In genomic region chr15:99032041-99032725, GRCm38 (mm10) we compare ENCODE assay signal across 9 mouse cellular contexts. TPM values are rescaled to one million over a fixed set of nuclear protein-coding genes. Genes with fewer than 3 reads are reported as not detected.
DNase-seq lines count a peak whose midpoint lies in the region; ATAC-seq and TF ChIP-seq lines count a peak whose summit lies in the region.
"Had no signal": no experiment of that assay in that cellular context is flagged by ENCODE, and none has a peak within 500 bp of the region (broad histone marks: within the 10 kb centered on the region; RNA-seq: fewer than 3 reads in every experiment).

No protein-coding gene starts in this region.

- WGBS in heart, postnatal 0 days: 55% methylated on average over 9 of the region's 9 CpGs
- WGBS in forebrain, embryonic 14.5 days: 65% methylated on average over 9 of the region's 9 CpGs
- 32% methylated on average over 9 of the region's 9 CpGs for WGBS in liver, embryonic 14.5 days (ENCODE audit: insufficient replicate concordance)

- H3K4me1 ChIP-seq in heart, postnatal 0 days (ENCODE audit: control insufficient read depth, insufficient read depth): peaks cover 29% of the 10 kb centered on the region
- no peaks in the 10 kb centered on the region; a peak in 1 of 4 replicates for H3K4me1 ChIP-seq in ES-E14 (ENCODE audit: control insufficient read depth in 2 of 2, insufficient read depth in 2 of 2, low read length in 2 of 2, poor library complexity in 1 of 2)
- H3K4me1 ChIP-seq in forebrain, embryonic 14.5 days (ENCODE audit: control insufficient read depth, insufficient read depth, low read length): peaks cover 19% of the 10 kb centered on the region
- H3K4me1 ChIP-seq in liver, embryonic 14.5 days (replicated peaks; ENCODE audit: control insufficient read depth in 2 of 2, insufficient read depth in 2 of 2, low read length in 1 of 2): peaks cover 24 to 28% of the 10 kb centered on the region in 2 experiments

- peak overlapping the region; percentile 78 for H3K4me3 ChIP-seq in heart, postnatal 0 days (ENCODE audit: low read depth, low read length)
- H3K4me3 ChIP-seq in ES-E14 (ENCODE audit: insufficient read depth in 1 of 2, low read depth in 1 of 2, low read length in 2 of 2, poor library complexity in 1 of 2, severe bottlenecking in 1 of 2): peak overlapping the region; percentile 94
- H3K4me3 ChIP-seq in forebrain, embryonic 14.5 days (ENCODE audit: low read depth, low read length): peak overlapping the region; percentile 5; the same call in 1 of the 2 replicates
- H3K4me3 ChIP-seq in liver, embryonic 14.5 days (ENCODE audit: insufficient read depth in 1 of 2, low read depth in 2 of 2, low read length in 2 of 2): peak overlapping the region; percentile 71 to 89

- TF ChIP-seq CTCF in heart, postnatal 0 days (IDR thresholded peaks at IDR 0.05; ENCODE audit: low read depth): no peak
- TF ChIP-seq CTCF in liver, embryonic 14.5 days (IDR thresholded peaks at IDR 0.05; ENCODE audit: low read depth): no peak

- peaks cover 25% of the 10 kb centered on the region for H3K36me3 ChIP-seq in heart, postnatal 0 days (replicated peaks; ENCODE audit: control insufficient read depth, insufficient read depth, low read length)
- peaks cover 30% of the 10 kb centered on the region for H3K36me3 ChIP-seq in ES-E14 (ENCODE audit: control insufficient read depth, insufficient read depth, low read length, poor library complexity, severe bottlenecking)
- H3K36me3 ChIP-seq in forebrain, embryonic 14.5 days (ENCODE audit: control insufficient read depth, insufficient read depth, low read length): peaks cover 15% of the 10 kb centered on the region
- H3K36me3 ChIP-seq in liver, embryonic 14.5 days (replicated peaks; ENCODE audit: control insufficient read depth, insufficient read depth, low read depth): peaks cover 48% of the 10 kb centered on the region

- H3K4me2 ChIP-seq in heart, postnatal 0 days (ENCODE audit: low read depth, low read length): peak overlapping the region; percentile 80
- peak overlapping the region; percentile 73 for H3K4me2 ChIP-seq in forebrain, embryonic 14.5 days (ENCODE audit: low read length)
- H3K4me2 ChIP-seq in liver, embryonic 14.5 days (ENCODE audit: low read depth): peak overlapping the region; percentile 99

- no peak for ATAC-seq in heart, postnatal 0 days (ENCODE audit: insufficient read depth, low read depth)
- no peak for ATAC-seq in forebrain, embryonic 14.5 days
- ATAC-seq in liver, embryonic 14.5 days (ENCODE audit: insufficient read depth): no peak

- DNase-seq in heart, postnatal 0 days (ENCODE audit: low spot score): no peak
- no peak for DNase-seq in heart, postnatal 10 days
- DNase-seq in ES-E14 (ENCODE audit: low read depth, low spot score): no peak
- DNase-seq in forebrain, embryonic 14.5 days (ENCODE audit: low spot score): no peak
- no peak for DNase-seq in liver, embryonic 14.5 days (ENCODE audit: low read depth in 3 of 3, low spot score in 3 of 3)
- no peak for DNase-seq in urinary bladder, postnatal 14 days (ENCODE audit: low spot score)
- DNase-seq in right cerebral cortex, postnatal 4 days: no peak
- no peak for DNase-seq in natural killer cell, adult 2 months (ENCODE audit: low spot score in 2 of 2)
- DNase-seq: layer of hippocampus, adult 9-11 months had no signal

- H3K9me3 ChIP-seq in heart, postnatal 0 days (replicated peaks; ENCODE audit: control insufficient read depth, low read length): no peaks in the 10 kb centered on the region
- no peaks in the 10 kb centered on the region for H3K9me3 ChIP-seq in ES-E14 (ENCODE audit: control insufficient read depth, insufficient read depth, low read depth, low read length)
- no peaks in the 10 kb centered on the region for H3K9me3 ChIP-seq in forebrain, embryonic 14.5 days (replicated peaks; ENCODE audit: control insufficient read depth, low read length)
- H3K9me3 ChIP-seq in liver, embryonic 14.5 days (ENCODE audit: control insufficient read depth, low read length): no peaks in the 10 kb centered on the region

- peak overlapping the region; percentile 14; the same call in 1 of the 2 replicates for H3K27ac ChIP-seq in heart, postnatal 0 days (ENCODE audit: low read depth)
- H3K27ac ChIP-seq in ES-E14 (ENCODE audit: insufficient read depth, low read depth, low read length, poor library complexity, severe bottlenecking): no peak overlapping the region
- no peak overlapping the region for H3K27ac ChIP-seq in forebrain, embryonic 14.5 days (ENCODE audit: low read depth, low read length)
- H3K27ac ChIP-seq in liver, embryonic 14.5 days: peak overlapping the region; percentile 3

- intact Hi-C loops in heart, postnatal 10 days (cut with DNase I): no loop called here

- H3K9ac ChIP-seq in heart, postnatal 0 days (replicated peaks; ENCODE audit: low read depth, low read length): no peak overlapping the region; the same call in 1 of the 2 replicates
- H3K9ac ChIP-seq in ES-E14 (ENCODE audit: insufficient read depth, low read depth, low read length, poor library complexity, severe bottlenecking): peak overlapping the region; percentile 63
- no peak overlapping the region for H3K9ac ChIP-seq in forebrain, embryonic 14.5 days (ENCODE audit: low read length)
- peak overlapping the region; percentile 86 for H3K9ac ChIP-seq in liver, embryonic 14.5 days (replicated peaks)

- no peak for TF ChIP-seq EP300 in heart, postnatal 0 days (IDR thresholded peaks at IDR 0.05; ENCODE audit: low read depth)
- TF ChIP-seq EP300 in liver, embryonic 14.5 days (IDR thresholded peaks at IDR 0.05; ENCODE audit: low read depth): no peak

- in situ Hi-C loops in ES-E14 (cut with MboI; ENCODE audit: low sequenced_read_pairs in 2 of 2, unreplicated experiment in 2 of 2): no loop called here

- no peaks in the 10 kb centered on the region for H3K27me3 ChIP-seq in heart, postnatal 0 days (ENCODE audit: control insufficient read depth, insufficient read depth, low read length)
- no peaks in the 10 kb centered on the region for H3K27me3 ChIP-seq in forebrain, embryonic 14.5 days (replicated peaks; ENCODE audit: control insufficient read depth, insufficient read depth, low read length)
- no peaks in the 10 kb centered on the region for H3K27me3 ChIP-seq in liver, embryonic 14.5 days (ENCODE audit: control insufficient read depth, insufficient read depth, low read length)

TF ChIP-seq in ES-E14, 5 proteins besides CTCF, POLR2A, EP300 and RAD21:
- TF ChIP-seq ZC3H11A (IDR thresholded peaks at IDR 0.05; ENCODE audit: borderline replicate concordance, low read depth, low read length) (no peak), CHD2 (IDR thresholded peaks at IDR 0.05; ENCODE audit: low read depth, low read length) (no peak), MAFK (IDR thresholded peaks at IDR 0.05; ENCODE audit: insufficient read depth, low read depth, low read length) (no peak), ZNF384 (IDR thresholded peaks at IDR 0.05; ENCODE audit: low read depth, low read length) (no peak), HCFC1 (IDR thresholded peaks at IDR 0.05; ENCODE audit: borderline replicate concordance, insufficient read depth, low read length) (no peak)

RNA-seq across cellular contexts. Expression of gene Tuba1c, which starts 2.5 kb away (rescaled TPM):
- total RNA-seq in heart, postnatal 0 days (2014; rRNA removed; ENCODE audit: low replicate concordance): 309 and 399 TPM in 2 replicates
- 73.8 and 97.1 TPM in 2 replicates for polyA plus RNA-seq in heart, postnatal 0 days (2015; fragmentation: Nextera tagmentation; extraction: Ambion mirVana)
- 10 to 100 TPM; 80.7 to 99.8 TPM for total RNA-seq in heart, postnatal 10 days (2021)
- total RNA-seq in ES-E14 (2012; rRNA removed): 335 and 424 TPM in 2 replicates
- 56.7 and 93.1 TPM in 2 replicates for polyA plus RNA-seq in forebrain, embryonic 14.5 days (2014; fragmentation: Nextera tagmentation; extraction: Ambion mirVana)
- 273 and 373 TPM in 2 replicates for polyA plus RNA-seq in liver, embryonic 14.5 days (2012; rRNA removed)
- 277 and 278 TPM in 2 replicates for polyA plus RNA-seq in liver, embryonic 14.5 days (2014; fragmentation: Nextera tagmentation; extraction: Ambion mirVana)

RNA-seq across cellular contexts. Expression of gene Prph, which starts 22.8 kb away (rescaled TPM):
- total RNA-seq in heart, postnatal 0 days (2014; rRNA removed; ENCODE audit: low replicate concordance): 2.0 TPM in 1 of 2 replicates, not detected in the other
- 0.07 and 0.84 TPM in 2 replicates for polyA plus RNA-seq in heart, postnatal 0 days (2015; fragmentation: Nextera tagmentation; extraction: Ambion mirVana)
- total RNA-seq in heart, postnatal 10 days (2021): under 1 TPM; 0.27 to 0.53 TPM
- total RNA-seq in ES-E14 (2012; rRNA removed): 15.1 and 20.6 TPM in 2 replicates
- 0.84 and 1.0 TPM in 2 replicates for polyA plus RNA-seq in forebrain, embryonic 14.5 days (2014; fragmentation: Nextera tagmentation; extraction: Ambion mirVana)
- polyA plus RNA-seq in liver, embryonic 14.5 days (2012; rRNA removed): 1.1 and 1.2 TPM in 2 replicates
- 0.32 and 0.53 TPM in 2 replicates for polyA plus RNA-seq in liver, embryonic 14.5 days (2014; fragmentation: Nextera tagmentation; extraction: Ambion mirVana)

RNA-seq across cellular contexts. Expression of gene Troap, which starts 42.2 kb away (rescaled TPM):
- 16.2 and 19.1 TPM in 2 replicates for total RNA-seq in heart, postnatal 0 days (2014; rRNA removed; ENCODE audit: low replicate concordance)
- polyA plus RNA-seq in heart, postnatal 0 days (2015; fragmentation: Nextera tagmentation; extraction: Ambion mirVana): 7.0 and 8.1 TPM in 2 replicates
- total RNA-seq in heart, postnatal 10 days (2021): 1 to 10 TPM; 6.5 to 6.7 TPM
- total RNA-seq in ES-E14 (2012; rRNA removed): 27.8 and 32.1 TPM in 2 replicates
- 11.0 and 13.6 TPM in 2 replicates for polyA plus RNA-seq in forebrain, embryonic 14.5 days (2014; fragmentation: Nextera tagmentation; extraction: Ambion mirVana)
- 14.3 and 15.7 TPM in 2 replicates for polyA plus RNA-seq in liver, embryonic 14.5 days (2012; rRNA removed)
- 11.1 and 12.1 TPM in 2 replicates for polyA plus RNA-seq in liver, embryonic 14.5 days (2014; fragmentation: Nextera tagmentation; extraction: Ambion mirVana)

RNA-seq across cellular contexts. Expression of gene C1ql4, which starts 55.4 kb away (rescaled TPM):
- not detected in 2 replicates for total RNA-seq in heart, postnatal 0 days (2014; rRNA removed; ENCODE audit: low replicate concordance)
- polyA plus RNA-seq in heart, postnatal 0 days (2015; fragmentation: Nextera tagmentation; extraction: Ambion mirVana): 0.20 TPM in 1 of 2 replicates, not detected in the other
- not detected for total RNA-seq in heart, postnatal 10 days (2021)
- 3.1 and 3.7 TPM in 2 replicates for total RNA-seq in ES-E14 (2012; rRNA removed)
- polyA plus RNA-seq in forebrain, embryonic 14.5 days (2014; fragmentation: Nextera tagmentation; extraction: Ambion mirVana): not detected in 2 replicates
- polyA plus RNA-seq in liver, embryonic 14.5 days (2012; rRNA removed): not detected in 2 replicates
- polyA plus RNA-seq in liver, embryonic 14.5 days (2014; fragmentation: Nextera tagmentation; extraction: Ambion mirVana): not detected in 2 replicates

Comparison
In these comparisons a context has a peak if more than half of its experiments do, and no peak if none do; other contexts are left out.
1. H3K27ac ChIP-seq: peak in heart, postnatal 0 days (single experiment) and liver, embryonic 14.5 days (single experiment); none in ES-E14 (single experiment) and forebrain, embryonic 14.5 days (single experiment).
2. H3K4me3 ChIP-seq: peak in every context shown above with its lines; median percentile 94 in ES-E14; 80 in liver, embryonic 14.5 days; 78 in heart, postnatal 0 days; 5 in forebrain, embryonic 14.5 days.
3. H3K9ac ChIP-seq: peak in ES-E14 (single experiment) and liver, embryonic 14.5 days (single experiment); none in heart, postnatal 0 days (single experiment) and forebrain, embryonic 14.5 days (single experiment).
4. Peak in every context shown above with its lines, with median percentiles within 50 percentile points of each other: H3K4me2 ChIP-seq.